Mouse (Mus musculus) natural killer cell, adult 2 months (primary cell): ENCODE measurements around the gene Exoc7.

ENCODE experiments used
- DNase-seq, 2 experiments: peaks; one replicate each; pipeline ENCODE4 v3.0.0; 2022; ENCODE audit warnings: low spot score in 2 of 2

The Exoc7 gene

DNA sequence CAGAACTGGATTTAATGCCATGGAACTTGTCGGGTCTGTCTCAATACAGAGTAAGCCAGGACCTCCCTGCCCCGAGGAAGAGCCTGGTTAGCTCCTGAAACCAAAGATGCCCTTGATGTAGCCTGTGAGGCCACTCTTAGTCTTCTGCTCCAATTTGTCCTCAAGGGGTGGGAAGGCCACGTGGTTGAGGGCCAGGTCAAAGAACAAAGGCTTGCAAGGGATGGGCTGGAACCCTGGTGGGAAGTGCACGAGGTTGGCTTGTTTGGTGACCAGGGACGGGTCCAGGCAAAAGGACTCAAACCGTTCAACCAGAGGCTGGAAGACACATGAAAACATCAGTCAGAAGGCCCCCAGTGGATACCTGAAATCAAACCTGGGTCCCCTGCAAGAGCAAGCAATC is 61.4 kb downstream of the Exoc7 start:
- DNase-seq, result no peak

GRCm38 (mm10) chr11:116244580-116244979 is 62.5 kb downstream of the Exoc7 start:
- no peak for DNase-seq

DNA sequence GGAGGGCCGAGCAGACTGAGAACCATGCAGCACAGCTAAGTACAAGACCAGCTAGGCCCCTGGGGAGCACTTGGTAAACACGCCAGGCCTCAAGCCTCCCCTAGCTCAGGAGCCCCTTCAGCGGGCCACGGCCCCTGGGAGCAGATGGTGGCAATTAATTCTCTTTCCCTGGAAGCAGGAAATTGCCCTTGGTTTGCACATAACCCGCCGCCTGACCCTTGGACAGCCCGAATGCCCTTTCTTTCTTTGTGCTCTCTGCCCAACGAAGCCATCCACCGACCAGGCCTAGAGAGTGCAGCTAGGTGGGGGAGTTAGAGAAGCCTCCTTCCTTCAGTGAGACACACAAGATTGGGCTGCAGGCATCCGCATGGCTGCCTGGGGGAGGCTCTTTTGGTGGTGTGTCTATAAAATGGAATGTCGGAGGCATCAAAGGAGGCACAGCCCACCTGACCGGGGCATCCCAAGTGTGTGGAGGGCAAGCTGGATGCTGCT is 65.2 kb downstream of the Exoc7 start:
- DNase-seq, result no peak

- no peak for DNase-seq
Observed at GRCm38 (mm10) chr11:116239797-116240196, 67.2 kb downstream of the Exoc7 start.
